In the genomic region with DNA sequence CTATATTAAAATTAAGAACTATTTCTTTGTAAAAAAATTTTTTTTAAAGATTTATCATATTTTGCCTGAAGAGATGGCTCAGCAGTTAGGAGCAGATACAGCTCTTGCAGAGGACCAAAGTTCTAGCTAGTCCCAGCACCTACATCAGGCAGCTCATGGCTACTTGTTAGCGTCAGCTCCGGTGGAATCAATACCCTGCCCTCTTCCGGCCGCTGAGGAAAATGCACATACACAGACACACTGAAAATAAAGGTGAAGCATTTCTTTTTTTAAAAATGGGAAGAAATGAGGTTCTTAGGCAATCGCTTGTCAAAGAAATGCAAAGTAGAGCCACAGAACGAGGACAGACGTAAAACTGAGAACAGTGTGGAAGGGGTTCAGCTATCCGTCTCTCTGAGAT, we compare ENCODE assay signal across 13 mouse cellular contexts. TPM values are rescaled to one million over a fixed set of nuclear protein-coding genes. Genes with fewer than 3 reads are reported as not detected.
DNase-seq lines count a peak whose midpoint lies in the region; ATAC-seq and TF ChIP-seq lines count a peak whose summit lies in the region.
"Had no signal": no experiment of that assay in that cellular context is flagged by ENCODE, and none has a peak within 500 bp of the region (broad histone marks: within the 10 kb centered on the region; RNA-seq: fewer than 3 reads in every experiment).

No protein-coding gene starts in this region.

- dilution Hi-C loops in CH12.LX (cut with MboI; ENCODE audit: extremely low pct_ligation_motif_present, extremely low pct_unique_long_range_greater_than_20kb, low sequenced_read_pairs): no loop called here

- ATAC-seq in hindbrain, postnatal 0 days: no peak
- ATAC-seq in hindbrain, embryonic 13.5 days (ENCODE audit: low FRiP score): no peak
- ATAC-seq in midbrain, embryonic 15.5 days (replicated peaks): no peak
- ATAC-seq: forebrain, embryonic 13.5 days; inflammation-experienced regulatory T-cells, adult 6 months had no signal

- TF ChIP-seq POLR2A in lung, adult 2 months (IDR thresholded peaks at IDR 0.05; ENCODE audit: borderline replicate concordance, extremely low read depth, low read depth, low read length): no peak
- TF ChIP-seq POLR2A in CH12.LX (IDR thresholded peaks at IDR 0.05; ENCODE audit: low read depth, low read length): no peak

- in situ Hi-C loops in CH12.LX (cut with MboI; ENCODE audit: low pct_ligation_motif_present, low pct_unique_long_range_greater_than_20kb, low sequenced_read_pairs): no loop called here

- DNase-seq in hindbrain, postnatal 0 days (ENCODE audit: low spot score): no peak
- no peak for DNase-seq in lung, adult 2 months
- no peak for DNase-seq in lung, postnatal 25 days (ENCODE audit: low spot score)
- DNase-seq in CH12.LX (ENCODE audit: extremely low read depth) (peak; percentile 42), NIH3T3 (ENCODE audit: low read depth) (peak; percentile 46)
- DNase-seq: gastrocnemius, postnatal 10 days; heart, postnatal 4 days; retina, postnatal 1 day had no signal

- no peak overlapping the region for H3K9ac ChIP-seq in hindbrain, postnatal 0 days (replicated peaks; ENCODE audit: low read length)
- no peak overlapping the region for H3K9ac ChIP-seq in hindbrain, embryonic 13.5 days
- H3K9ac ChIP-seq in CH12.LX (ENCODE audit: insufficient read depth, low read depth): no peak overlapping the region
- no peak overlapping the region for H3K9ac ChIP-seq in midbrain, embryonic 15.5 days
- H3K9ac ChIP-seq: forebrain, embryonic 13.5 days had no signal

- no peak overlapping the region for H3K4me3 ChIP-seq in hindbrain, postnatal 0 days (ENCODE audit: low read length)
- no peak overlapping the region for H3K4me3 ChIP-seq in hindbrain, embryonic 13.5 days
- H3K4me3 ChIP-seq in lung, adult 2 months (replicated peaks; ENCODE audit: extremely low read depth, low read depth, low read length): no peak overlapping the region
- no peak overlapping the region for H3K4me3 ChIP-seq in CH12.LX (replicated peaks in 1 of 3; ENCODE audit: low read depth in 2 of 3, low read length in 2 of 3, poor library complexity in 1 of 3)
- H3K4me3 ChIP-seq in midbrain, embryonic 15.5 days: no peak overlapping the region
- H3K4me3 ChIP-seq: forebrain, embryonic 13.5 days; heart, embryonic 10.5 days had no signal

- H3K9me3 ChIP-seq in hindbrain, postnatal 0 days (ENCODE audit: low read length): no peaks in the 10 kb centered on the region
- H3K9me3 ChIP-seq in hindbrain, embryonic 13.5 days: no peaks in the 10 kb centered on the region
- H3K9me3 ChIP-seq in CH12.LX (replicated peaks; ENCODE audit: low read length): no peaks in the 10 kb centered on the region
- no peaks in the 10 kb centered on the region for H3K9me3 ChIP-seq in midbrain, embryonic 15.5 days
- H3K9me3 ChIP-seq: forebrain, embryonic 13.5 days; heart, embryonic 10.5 days had no signal

- no peak for TF ChIP-seq EP300 in CH12.LX (IDR thresholded peaks at IDR 0.05; ENCODE audit: low read length)

- WGBS in hindbrain, postnatal 0 days: 84% methylated on average over 8 of the region's 8 CpGs
- WGBS in hindbrain, embryonic 13.5 days: 85% methylated on average over 8 of the region's 8 CpGs
- WGBS in lung, adult 2 months: 80% methylated on average over 8 of the region's 8 CpGs
- 87% methylated on average over 8 of the region's 8 CpGs for WGBS in midbrain, embryonic 15.5 days

- no peaks in the 10 kb centered on the region for H3K4me1 ChIP-seq in hindbrain, postnatal 0 days (ENCODE audit: insufficient read depth, low read length)
- peaks cover 25% of the 10 kb centered on the region for H3K4me1 ChIP-seq in hindbrain, embryonic 13.5 days (replicated peaks)
- H3K4me1 ChIP-seq in lung, adult 2 months (ENCODE audit: control insufficient read depth, insufficient read depth, low read length): no peaks in the 10 kb centered on the region; the same call in 1 of the 2 replicates
- peaks cover 0 to 17% of the 10 kb centered on the region in 2 experiments; a peak in 2 of 4 replicates for H3K4me1 ChIP-seq in CH12.LX (ENCODE audit: control insufficient read depth in 1 of 2, insufficient read depth in 2 of 2)
- H3K4me1 ChIP-seq in midbrain, embryonic 15.5 days: peaks cover 18% of the 10 kb centered on the region

- peak; percentile 35 for TF ChIP-seq RAD21 in CH12.LX (IDR thresholded peaks at IDR 0.05; ENCODE audit: low read depth, low read length)

- no peaks in the 10 kb centered on the region for H3K79me2 ChIP-seq in CH12.LX (replicated peaks; ENCODE audit: control insufficient read depth, extremely low read depth, insufficient read depth, poor library complexity, severe bottlenecking)

- H3K36me3 ChIP-seq in hindbrain, postnatal 0 days (ENCODE audit: insufficient read depth, low read length): no peaks in the 10 kb centered on the region
- no peaks in the 10 kb centered on the region for H3K36me3 ChIP-seq in hindbrain, embryonic 13.5 days
- H3K36me3 ChIP-seq in CH12.LX (replicated peaks in 1 of 2; ENCODE audit: control insufficient read depth in 1 of 2, insufficient read depth in 1 of 2, low read length in 1 of 2): no peaks in the 10 kb centered on the region
- no peaks in the 10 kb centered on the region for H3K36me3 ChIP-seq in midbrain, embryonic 15.5 days (replicated peaks)
- H3K36me3 ChIP-seq: heart, embryonic 10.5 days had no signal

- TF ChIP-seq CTCF in hindbrain, postnatal 0 days (IDR thresholded peaks at IDR 0.05; ENCODE audit: low read depth): peak; percentile 45
- TF ChIP-seq CTCF in lung, adult 2 months (IDR thresholded peaks at IDR 0.05; ENCODE audit: insufficient read depth, low read length): peak; percentile 29; the same call in 1 of the 2 replicates
- TF ChIP-seq CTCF in CH12.LX (conservative IDR thresholded peaks at IDR 0.05 in 1 of 2, IDR thresholded peaks at IDR 0.05 in 1 of 2; ENCODE audit: low read depth in 2 of 2, low read length in 2 of 2): peak; percentile 25 to 70; a peak in 3 of 4 replicates

- H3K4me2 ChIP-seq in hindbrain, postnatal 0 days (ENCODE audit: low read depth, low read length): no peak overlapping the region
- H3K4me2 ChIP-seq in hindbrain, embryonic 13.5 days: no peak overlapping the region
- no peak overlapping the region for H3K4me2 ChIP-seq in CH12.LX (ENCODE audit: insufficient read depth, low read depth, poor library complexity, severe bottlenecking)
- no peak overlapping the region for H3K4me2 ChIP-seq in midbrain, embryonic 15.5 days
- H3K4me2 ChIP-seq: forebrain, embryonic 13.5 days had no signal

- H3K27ac ChIP-seq in hindbrain, postnatal 0 days: no peak overlapping the region
- no peak overlapping the region for H3K27ac ChIP-seq in hindbrain, embryonic 13.5 days
- H3K27ac ChIP-seq in CH12.LX (ENCODE audit: insufficient read depth, low read depth): no peak overlapping the region
- H3K27ac ChIP-seq in midbrain, embryonic 15.5 days: no peak overlapping the region
- H3K27ac ChIP-seq: forebrain, embryonic 13.5 days; heart, embryonic 10.5 days had no signal

- H3K27me3 ChIP-seq in hindbrain, postnatal 0 days (ENCODE audit: insufficient read depth, low read length): no peaks in the 10 kb centered on the region
- H3K27me3 ChIP-seq in hindbrain, embryonic 13.5 days: 0 out of 2 replicates have a peak, but pooled peaks cover 10% of the 10 kb centered on the region
- no peaks in the 10 kb centered on the region for H3K27me3 ChIP-seq in CH12.LX (replicated peaks)
- H3K27me3 ChIP-seq in midbrain, embryonic 15.5 days (replicated peaks): no peaks in the 10 kb centered on the region; the same call in 1 of the 2 replicates

TF ChIP-seq in CH12.LX, 34 proteins besides CTCF, POLR2A, EP300 and RAD21:
- TF ChIP-seq TBP (conservative IDR thresholded peaks at IDR 0.05; ENCODE audit: low read depth, low read length) (no peak), SMC3 (IDR thresholded peaks at IDR 0.05; ENCODE audit: low read depth, low read length) (peak; percentile 48)

RNA-seq across cellular contexts. Expression of gene Ptpn3, which starts 30.6 kb away (rescaled TPM):
- 3.2 and 10.1 TPM in 2 replicates for total RNA-seq in hindbrain, postnatal 0 days (2014; rRNA removed)
- polyA plus RNA-seq in hindbrain, postnatal 0 days (2015; fragmentation: Nextera tagmentation; extraction: Ambion mirVana): 2.8 and 3.4 TPM in 2 replicates
- 3.9 and 4.5 TPM in 2 replicates for polyA plus RNA-seq in hindbrain, embryonic 13.5 days (2015; fragmentation: Nextera tagmentation; extraction: Ambion mirVana)
- polyA plus RNA-seq in lung, adult 2 months (2012; rRNA removed): 7.8 and 10.8 TPM in 2 replicates
- total RNA-seq in CH12.LX (2012; rRNA removed) (0.08 TPM in 1 of 2 replicates, not detected in the other), CH12.LX (2014; rRNA removed) (0.09 TPM in 1 of 2 replicates, not detected in the other)
- polyA plus RNA-seq in CH12.LX (2012; ENCODE audit: insufficient read length, low read depth): 0.14 and 0.53 TPM in 2 replicates
- polyA plus RNA-seq in midbrain, embryonic 15.5 days (2015; fragmentation: Nextera tagmentation; extraction: Ambion mirVana): 2.3 and 2.8 TPM in 2 replicates

Comparison
In these comparisons a context has a peak if more than half of its experiments do, and no peak if none do; other contexts are left out.
1. DNase-seq: peak in CH12.LX (single experiment) and NIH3T3 (single experiment); none in hindbrain, postnatal 0 days (single experiment), lung, adult 2 months (single experiment) and lung, postnatal 25 days (single experiment).
2. Peak in every context shown above with its lines, with median percentiles within 50 percentile points of each other: CTCF ChIP-seq.